ENCODE assay signal across 9 mouse cellular contexts in genomic region chr2:13523540-13524456, GRCm38 (mm10). TPM values are rescaled to one million over a fixed set of nuclear protein-coding genes. Genes with fewer than 3 reads are reported as not detected.
DNase-seq lines count a peak whose midpoint lies in the region; ATAC-seq lines count a peak whose summit lies in the region.
"Had no signal": no experiment of that assay in that cellular context is flagged by ENCODE, and none has a peak within 500 bp of the region (broad histone marks: within the 10 kb centered on the region; RNA-seq: fewer than 3 reads in every experiment).

No protein-coding gene starts in this region.

- no peak overlapping the region for H3K27ac ChIP-seq in hindbrain, embryonic 13.5 days
- H3K27ac ChIP-seq in stomach, embryonic 15.5 days: no peak overlapping the region; the same call in 1 of the 2 replicates
- H3K27ac ChIP-seq in midbrain, embryonic 16.5 days (ENCODE audit: low read length): no peak overlapping the region
- H3K27ac ChIP-seq: macrophage had no signal

- H3K9ac ChIP-seq in hindbrain, embryonic 13.5 days: no peak overlapping the region
- H3K9ac ChIP-seq in stomach, embryonic 15.5 days: no peak overlapping the region
- H3K9ac ChIP-seq in midbrain, embryonic 16.5 days (ENCODE audit: low read depth, low read length): no peak overlapping the region

- no peaks in the 10 kb centered on the region for H3K27me3 ChIP-seq in hindbrain, embryonic 13.5 days
- no peaks in the 10 kb centered on the region for H3K27me3 ChIP-seq in stomach, embryonic 15.5 days (replicated peaks)
- no peaks in the 10 kb centered on the region for H3K27me3 ChIP-seq in midbrain, embryonic 16.5 days (ENCODE audit: control insufficient read depth, insufficient read depth, low read depth, low read length)

- no peak overlapping the region for H3K4me2 ChIP-seq in hindbrain, embryonic 13.5 days
- H3K4me2 ChIP-seq in stomach, embryonic 15.5 days: no peak overlapping the region
- no peak overlapping the region for H3K4me2 ChIP-seq in midbrain, embryonic 16.5 days (ENCODE audit: low read length)

- H3K9me3 ChIP-seq in hindbrain, embryonic 13.5 days: no peaks in the 10 kb centered on the region
- no peaks in the 10 kb centered on the region for H3K9me3 ChIP-seq in stomach, embryonic 15.5 days
- H3K9me3 ChIP-seq in midbrain, embryonic 16.5 days (replicated peaks; ENCODE audit: control insufficient read depth, low read length, poor library complexity, severe bottlenecking): no peaks in the 10 kb centered on the region

- H3K4me3 ChIP-seq in hindbrain, embryonic 13.5 days: no peak overlapping the region
- no peak overlapping the region for H3K4me3 ChIP-seq in stomach, embryonic 15.5 days (replicated peaks)
- no peak overlapping the region for H3K4me3 ChIP-seq in midbrain, embryonic 16.5 days (ENCODE audit: low read depth, low read length)

- H3K4me1 ChIP-seq in hindbrain, embryonic 13.5 days (replicated peaks): peaks cover 9% of the 10 kb centered on the region; the same call in 1 of the 2 replicates
- H3K4me1 ChIP-seq in stomach, embryonic 15.5 days: peaks cover 2% of the 10 kb centered on the region; the same call in 1 of the 2 replicates
- 0 out of 2 replicates have a peak, but pooled peaks cover 2% of the 10 kb centered on the region for H3K4me1 ChIP-seq in midbrain, embryonic 16.5 days (ENCODE audit: control insufficient read depth, insufficient read depth, low read length)

- DNase-seq in 416B (ENCODE audit: low read depth) (peak; percentile 50), MEL-GATA-1-ER (ENCODE audit: extremely low read depth, low read depth) (peak; percentile 82)
- peak; percentile 20 to 65 for DNase-seq in left cerebral cortex, adult 9 months (ENCODE audit: low spot score in 2 of 2)
- no peak for DNase-seq in heart, postnatal 4 days
- DNase-seq in B cell, adult 2 months: no peak

- peak; percentile 72 for ATAC-seq in hindbrain, embryonic 13.5 days (ENCODE audit: low FRiP score)
- ATAC-seq in stomach, embryonic 15.5 days (ENCODE audit: insufficient read depth, low FRiP score, low read depth): peak; percentile 84
- ATAC-seq in midbrain, embryonic 16.5 days: no peak

- 74% methylated on average over 8 of the region's 8 CpGs for WGBS in hindbrain, embryonic 13.5 days
- 41% methylated on average over 8 of the region's 8 CpGs for WGBS in stomach, embryonic 15.5 days
- 65% methylated on average over 8 of the region's 8 CpGs for whole genome bisulfite sequencing in midbrain, embryonic 16.5 days

- peaks cover 8% of the 10 kb centered on the region for H3K36me3 ChIP-seq in hindbrain, embryonic 13.5 days
- no peaks in the 10 kb centered on the region for H3K36me3 ChIP-seq in stomach, embryonic 15.5 days
- peaks cover 4% of the 10 kb centered on the region; the same call in 1 of the 2 replicates for H3K36me3 ChIP-seq in midbrain, embryonic 16.5 days (ENCODE audit: control insufficient read depth, insufficient read depth, low read length)

RNA-seq across cellular contexts. Expression of gene Trdmt1, which starts 20.7 kb away (rescaled TPM):
- polyA plus RNA-seq in hindbrain, embryonic 13.5 days (2015; fragmentation: Nextera tagmentation; extraction: Ambion mirVana): 7.8 and 9.7 TPM in 2 replicates
- 7.6 and 11.0 TPM in 2 replicates for polyA plus RNA-seq in stomach, embryonic 15.5 days (2015; fragmentation: Nextera tagmentation; extraction: Ambion mirVana)
- total RNA-seq in heart, postnatal 4 days (2021): 10 to 100 TPM; 11.3 to 14.4 TPM
- 7.3 and 8.5 TPM in 2 replicates for polyA plus RNA-seq in midbrain, embryonic 16.5 days (2015; fragmentation: Nextera tagmentation; extraction: Ambion mirVana)

RNA-seq across cellular contexts. Expression of gene Cubn, which starts 32.2 kb away (rescaled TPM):
- 0.19 and 0.22 TPM in 2 replicates for polyA plus RNA-seq in hindbrain, embryonic 13.5 days (2015; fragmentation: Nextera tagmentation; extraction: Ambion mirVana)
- 1.2 and 1.3 TPM in 2 replicates for polyA plus RNA-seq in stomach, embryonic 15.5 days (2015; fragmentation: Nextera tagmentation; extraction: Ambion mirVana)
- total RNA-seq in heart, postnatal 4 days (2021): 1 to 10 TPM; 1.0 to 1.2 TPM
- 0.63 and 0.80 TPM in 2 replicates for polyA plus RNA-seq in midbrain, embryonic 16.5 days (2015; fragmentation: Nextera tagmentation; extraction: Ambion mirVana)
- polyA plus RNA-seq: macrophage had no signal

RNA-seq across cellular contexts. Expression of gene Vim, which starts 49.9 kb away (rescaled TPM):
- 727 and 758 TPM in 2 replicates for polyA plus RNA-seq in hindbrain, embryonic 13.5 days (2015; fragmentation: Nextera tagmentation; extraction: Ambion mirVana)
- 469 and 485 TPM in 2 replicates for polyA plus RNA-seq in stomach, embryonic 15.5 days (2015; fragmentation: Nextera tagmentation; extraction: Ambion mirVana)
- total RNA-seq in heart, postnatal 4 days (2021): 1,000 to 10,000 TPM; 1,329 to 1,381 TPM
- 306 and 363 TPM in 2 replicates for polyA plus RNA-seq in midbrain, embryonic 16.5 days (2015; fragmentation: Nextera tagmentation; extraction: Ambion mirVana)

Comparison
In these comparisons a context has a peak if more than half of its experiments do, and no peak if none do; other contexts are left out.
1. DNase-seq: peak in 416B (single experiment), MEL-GATA-1-ER (single experiment) and left cerebral cortex, adult 9 months (2 of 2); none in heart, postnatal 4 days (single experiment) and B cell, adult 2 months (0 of 2).